Mouse (Mus musculus): Measurements from ENCODE around the gene Magi1. TPM values are rescaled to one million over a fixed set of nuclear protein-coding genes. Genes with fewer than 3 reads are reported as not detected.

The Magi1 gene
- polyA plus RNA-seq, 1 experiment from 2014 or later: 27.4 TPM

DNA sequence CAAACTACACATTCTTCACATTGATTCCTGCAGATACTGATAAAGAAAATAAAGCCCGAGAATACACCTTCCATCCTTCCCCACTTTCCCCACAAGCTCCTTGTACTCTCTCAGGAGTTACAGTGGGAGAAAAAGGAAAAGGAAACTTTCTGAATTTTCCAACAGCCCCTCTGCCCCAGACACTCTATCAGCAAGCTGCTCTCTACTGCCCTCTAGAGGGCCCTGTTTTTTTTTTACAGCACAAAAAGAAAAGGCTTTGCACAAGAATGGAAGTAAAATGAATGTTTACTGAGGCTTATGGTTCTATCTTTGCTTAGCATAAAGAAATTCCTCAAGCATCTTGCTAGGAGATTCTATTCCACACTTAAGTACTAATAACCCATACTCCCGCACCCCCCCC lies 243.6 kb downstream of the Magi1 start:
- H3K27ac ChIP-seq (ENCODE audit: low read depth, low read length): no peak overlapping the region
- ATAC-seq (ENCODE audit: low FRiP score) (no peak), DNase-seq (ENCODE audit: low spot score) (peak; percentile 81)
- no peak overlapping the region for H3K4me3 ChIP-seq (ENCODE audit: low read depth, low read length)
- H3K27me3 ChIP-seq (ENCODE audit: control insufficient read depth, insufficient read depth, low read length): no peaks in the 10 kb centered on the region
- 70% methylated on average over 2 of the region's 2 CpGs for WGBS
- H3K4me2 ChIP-seq (replicated peaks; ENCODE audit: low read depth, low read length): no peak overlapping the region
- no peaks in the 10 kb centered on the region for H3K9me3 ChIP-seq (ENCODE audit: control insufficient read depth, low read length)
- H3K4me1 ChIP-seq (replicated peaks; ENCODE audit: control insufficient read depth, insufficient read depth, low read length): no peaks in the 10 kb centered on the region
- no peak overlapping the region for H3K9ac ChIP-seq (ENCODE audit: low read depth, low read length)
- H3K36me3 ChIP-seq (ENCODE audit: control insufficient read depth, insufficient read depth, low read length): no peaks in the 10 kb centered on the region

DNA sequence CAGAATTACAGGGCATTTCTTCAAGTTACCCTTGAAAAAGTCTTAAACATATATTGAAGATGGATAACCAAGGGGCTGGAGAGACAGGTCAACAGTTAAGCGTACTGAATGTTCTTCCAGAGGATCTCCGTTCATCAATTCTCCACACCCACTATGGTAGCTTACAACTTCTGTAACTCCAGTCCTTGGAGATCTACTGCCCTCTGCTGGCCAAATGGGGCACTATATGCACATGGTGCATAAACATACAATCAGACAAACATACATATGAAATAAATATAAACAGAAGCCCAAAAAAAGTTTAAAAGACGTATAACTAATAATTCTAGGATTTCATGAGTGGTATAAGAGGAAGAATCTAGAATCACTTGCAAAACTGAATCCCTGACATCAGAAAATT lies 244.8 kb downstream of the Magi1 start:
- Histone ChIP-seq H3K27me3 (ENCODE audit: control insufficient read depth, insufficient read depth, low read length) (no peaks in the 10 kb centered on the region), H3K4me1 (replicated peaks; ENCODE audit: control insufficient read depth, insufficient read depth, low read length) (no peaks in the 10 kb centered on the region), H3K9me3 (ENCODE audit: control insufficient read depth, low read length) (no peaks in the 10 kb centered on the region), H3K4me2 (replicated peaks; ENCODE audit: low read depth, low read length) (no peak overlapping the region), H3K4me3 (ENCODE audit: low read depth, low read length) (no peak overlapping the region), H3K36me3 (ENCODE audit: control insufficient read depth, insufficient read depth, low read length) (no peaks in the 10 kb centered on the region), H3K27ac (ENCODE audit: low read depth, low read length) (no peak overlapping the region), H3K9ac (ENCODE audit: low read depth, low read length) (no peak overlapping the region)
- no peak for ATAC-seq (ENCODE audit: low FRiP score)
- 95% methylated on average over 3 of the region's 3 CpGs for whole genome bisulfite sequencing
- peak; percentile 21 for DNase-seq (ENCODE audit: low spot score)

DNA sequence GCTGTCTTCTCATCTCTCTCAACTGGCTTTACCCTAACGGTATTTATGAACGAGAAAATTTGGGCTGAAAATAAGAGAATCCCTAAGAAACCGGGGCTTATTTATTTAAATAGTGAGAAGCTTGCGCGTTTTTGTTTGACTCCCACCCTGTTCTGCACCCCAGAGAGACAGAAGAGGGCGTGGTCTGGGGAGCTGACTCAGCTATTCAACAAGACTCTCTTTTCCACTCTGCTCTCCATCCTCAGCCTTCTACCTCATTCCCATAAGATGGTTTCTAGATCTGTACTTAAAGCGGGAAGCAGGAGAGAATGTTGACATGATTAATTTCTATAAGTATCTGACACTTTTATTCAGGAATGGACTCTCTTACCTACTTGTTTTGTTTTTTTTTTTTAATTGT lies 247.2 kb downstream of the Magi1 start:
- H3K27ac ChIP-seq (ENCODE audit: low read depth, low read length): no peak overlapping the region
- WGBS: 59% methylated on average over 7 of the region's 7 CpGs
- ATAC-seq (ENCODE audit: low FRiP score): no peak

DNA sequence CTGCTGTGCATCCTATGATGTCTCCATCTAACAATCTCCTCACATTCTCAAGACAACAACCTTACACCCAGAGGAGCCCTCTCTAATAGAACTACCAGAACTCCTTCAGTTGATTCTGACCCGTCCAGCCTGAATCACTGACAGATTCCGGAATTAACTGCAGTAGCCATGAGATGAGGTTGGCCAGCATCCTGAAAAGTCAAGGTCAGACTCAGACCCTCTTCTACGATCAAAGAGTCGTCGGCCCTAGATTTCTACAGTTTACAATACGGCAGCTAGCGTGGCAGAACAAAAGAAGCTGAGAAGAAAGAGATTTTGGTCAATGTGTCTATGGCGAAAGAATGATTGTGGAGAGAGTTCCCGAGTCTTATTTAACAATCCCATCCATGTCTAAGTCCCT lies 257.4 kb downstream of the Magi1 start:
- H3K27me3 ChIP-seq (ENCODE audit: control insufficient read depth, insufficient read depth, low read length): no peaks in the 10 kb centered on the region

More for the DNA sequence above, 247.2 kb downstream of the Magi1 start:
- no peaks in the 10 kb centered on the region for H3K27me3 ChIP-seq (ENCODE audit: control insufficient read depth, insufficient read depth, low read length)
- H3K9ac ChIP-seq (ENCODE audit: low read depth, low read length): no peak overlapping the region
- no peak overlapping the region for H3K4me2 ChIP-seq (replicated peaks; ENCODE audit: low read depth, low read length)
- H3K9me3 ChIP-seq (ENCODE audit: control insufficient read depth, low read length): no peaks in the 10 kb centered on the region
- H3K36me3 ChIP-seq (ENCODE audit: control insufficient read depth, insufficient read depth, low read length): no peaks in the 10 kb centered on the region
- H3K4me1 ChIP-seq (replicated peaks; ENCODE audit: control insufficient read depth, insufficient read depth, low read length): no peaks in the 10 kb centered on the region
- no peak for DNase-seq (ENCODE audit: low spot score)
- no peak overlapping the region for H3K4me3 ChIP-seq (ENCODE audit: low read depth, low read length)

DNA sequence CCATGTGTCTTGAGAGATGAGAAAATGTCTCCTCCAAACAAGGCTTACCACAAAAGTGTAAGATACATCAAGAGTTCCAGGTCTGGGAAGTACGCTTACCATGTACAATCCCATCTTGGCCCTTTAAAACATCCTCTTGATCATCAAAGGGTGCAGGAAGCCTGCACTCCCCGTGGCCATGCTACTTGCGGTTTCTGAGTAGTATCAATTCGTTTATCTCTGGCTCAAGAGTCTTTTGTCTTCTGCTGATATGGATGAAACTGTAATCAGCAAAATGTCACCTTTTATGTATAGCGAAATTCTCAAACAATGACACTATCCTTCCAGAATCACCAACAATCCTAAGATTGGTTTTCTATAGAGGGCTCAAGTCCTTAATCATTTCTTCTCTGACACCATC lies 261.3 kb downstream of the Magi1 start:
- Histone ChIP-seq H3K4me1 (replicated peaks; ENCODE audit: control insufficient read depth, insufficient read depth, low read length) (no peaks in the 10 kb centered on the region), H3K36me3 (ENCODE audit: control insufficient read depth, insufficient read depth, low read length) (no peaks in the 10 kb centered on the region), H3K27me3 (ENCODE audit: control insufficient read depth, insufficient read depth, low read length) (no peaks in the 10 kb centered on the region), H3K27ac (ENCODE audit: low read depth, low read length) (no peak overlapping the region), H3K4me2 (replicated peaks; ENCODE audit: low read depth, low read length) (no peak overlapping the region), H3K9ac (ENCODE audit: low read depth, low read length) (no peak overlapping the region), H3K9me3 (ENCODE audit: control insufficient read depth, low read length) (no peaks in the 10 kb centered on the region), H3K4me3 (ENCODE audit: low read depth, low read length) (no peak overlapping the region)
- no peak for ATAC-seq (ENCODE audit: low FRiP score)
- DNase-seq (ENCODE audit: low spot score): no peak
- 92% methylated on average over 5 of the region's 5 CpGs for WGBS

More for the DNA sequence above, 257.4 kb downstream of the Magi1 start:
- H3K36me3 ChIP-seq (ENCODE audit: control insufficient read depth, insufficient read depth, low read length): no peaks in the 10 kb centered on the region
- no peak overlapping the region for H3K4me3 ChIP-seq (ENCODE audit: low read depth, low read length)
- no peak overlapping the region for H3K4me2 ChIP-seq (replicated peaks; ENCODE audit: low read depth, low read length)
- WGBS: 78% methylated on average over 9 of the region's 9 CpGs
- H3K9me3 ChIP-seq (ENCODE audit: control insufficient read depth, low read length): no peaks in the 10 kb centered on the region
- no peak overlapping the region for H3K9ac ChIP-seq (ENCODE audit: low read depth, low read length)
- ATAC-seq (ENCODE audit: low FRiP score) (no peak), DNase-seq (ENCODE audit: low spot score) (no peak)
- H3K4me1 ChIP-seq (replicated peaks; ENCODE audit: control insufficient read depth, insufficient read depth, low read length): no peaks in the 10 kb centered on the region
- H3K27ac ChIP-seq (ENCODE audit: low read depth, low read length): no peak overlapping the region

DNA sequence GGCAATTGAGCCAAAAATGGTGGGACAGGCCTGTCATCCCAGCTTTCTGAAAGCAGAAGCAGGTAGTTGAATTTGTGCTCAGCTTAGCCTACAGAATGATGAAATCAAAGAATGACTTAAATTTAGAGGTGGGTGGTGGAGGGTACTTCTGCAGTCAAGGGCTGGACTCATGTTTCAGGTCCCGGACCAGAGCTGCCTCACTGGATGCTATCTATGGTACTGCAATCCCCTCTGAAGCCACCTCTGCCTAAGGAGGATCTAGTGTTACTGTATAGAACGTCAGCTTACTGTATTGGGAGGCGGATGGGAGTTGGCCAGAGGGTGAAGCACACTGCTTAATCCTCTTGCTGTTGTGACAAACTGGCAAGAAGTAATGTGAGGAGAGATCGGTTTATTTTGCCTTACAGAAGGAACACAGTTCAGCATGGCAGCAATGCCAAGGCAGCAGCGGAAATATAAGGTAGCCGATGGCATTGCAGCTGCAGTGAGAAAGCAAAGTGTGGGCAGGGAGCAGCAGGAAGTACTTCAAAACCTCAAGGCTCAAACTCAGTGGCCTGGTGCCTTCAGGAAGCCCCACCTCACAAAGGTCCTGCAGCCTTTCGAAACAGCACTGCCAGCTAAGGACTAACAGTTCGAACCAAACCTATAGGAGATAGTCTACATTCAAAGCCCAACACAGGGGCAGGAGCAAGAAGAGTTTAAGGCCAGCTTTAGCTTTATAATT lies 262.3 kb downstream of the Magi1 start:
- Histone ChIP-seq H3K4me1 (replicated peaks; ENCODE audit: control insufficient read depth, insufficient read depth, low read length) (no peaks in the 10 kb centered on the region), H3K9me3 (ENCODE audit: control insufficient read depth, low read length) (no peaks in the 10 kb centered on the region), H3K4me2 (replicated peaks; ENCODE audit: low read depth, low read length) (no peak overlapping the region), H3K27me3 (ENCODE audit: control insufficient read depth, insufficient read depth, low read length) (no peaks in the 10 kb centered on the region), H3K27ac (ENCODE audit: low read depth, low read length) (no peak overlapping the region), H3K9ac (ENCODE audit: low read depth, low read length) (no peak overlapping the region), H3K36me3 (ENCODE audit: control insufficient read depth, insufficient read depth, low read length) (no peaks in the 10 kb centered on the region), H3K4me3 (ENCODE audit: low read depth, low read length) (no peak overlapping the region)
- no peak for DNase-seq (ENCODE audit: low spot score)
- 91% methylated on average over 8 of the region's 8 CpGs for WGBS
- no peak for ATAC-seq (ENCODE audit: low FRiP score)

DNA sequence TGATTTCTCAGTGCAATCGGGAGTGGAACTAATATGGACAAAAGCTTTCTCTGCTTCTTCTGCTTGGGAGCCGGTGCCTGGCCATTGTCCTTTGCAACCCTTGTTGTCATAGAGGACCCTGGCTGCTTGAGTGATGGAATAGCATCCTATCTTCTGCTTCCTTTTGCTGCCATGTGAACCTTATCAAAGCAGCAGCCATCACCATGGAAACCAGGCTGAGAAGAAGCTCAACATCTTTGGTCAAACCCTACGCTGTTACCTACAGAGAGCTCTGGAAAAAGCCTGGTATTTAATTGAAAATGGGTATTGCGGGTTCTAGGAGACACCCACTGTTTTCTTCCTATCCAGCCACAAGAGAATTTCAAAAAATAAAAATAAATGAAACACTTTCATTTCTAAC lies 263.2 kb downstream of the Magi1 start:
- no peaks in the 10 kb centered on the region for H3K36me3 ChIP-seq (ENCODE audit: control insufficient read depth, insufficient read depth, low read length)
- no peaks in the 10 kb centered on the region for H3K27me3 ChIP-seq (ENCODE audit: control insufficient read depth, insufficient read depth, low read length)
- H3K27ac ChIP-seq (ENCODE audit: low read depth, low read length): no peak overlapping the region
- H3K9ac ChIP-seq (ENCODE audit: low read depth, low read length): no peak overlapping the region
- H3K4me3 ChIP-seq (ENCODE audit: low read depth, low read length): no peak overlapping the region
- H3K4me1 ChIP-seq (replicated peaks; ENCODE audit: control insufficient read depth, insufficient read depth, low read length): no peaks in the 10 kb centered on the region
- no peak for ATAC-seq (ENCODE audit: low FRiP score)
- no peaks in the 10 kb centered on the region for H3K9me3 ChIP-seq (ENCODE audit: control insufficient read depth, low read length)
- no peak for DNase-seq (ENCODE audit: low spot score)
- no peak overlapping the region for H3K4me2 ChIP-seq (replicated peaks; ENCODE audit: low read depth, low read length)
- 44% methylated on average over 4 of the region's 4 CpGs for WGBS

DNA sequence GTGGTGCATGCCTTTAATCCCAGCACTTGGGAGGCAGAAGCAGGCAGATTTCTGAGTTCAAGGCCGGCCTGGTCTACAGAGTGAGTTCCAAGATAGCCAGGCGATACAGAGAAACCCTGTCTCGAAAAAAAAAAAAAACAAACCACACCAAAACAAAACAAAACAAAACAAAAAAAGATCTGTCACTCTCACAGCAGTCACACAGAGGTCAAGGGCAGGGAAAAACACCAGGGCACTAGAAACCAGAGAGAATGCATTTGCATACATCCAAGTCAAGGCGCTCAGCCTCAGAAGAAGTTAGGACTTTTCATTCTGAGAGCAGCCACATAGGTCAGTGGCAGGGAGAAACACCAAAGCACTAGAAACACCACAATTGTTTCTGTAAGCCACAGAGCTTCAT lies 263.8 kb downstream of the Magi1 start:
- H3K9ac ChIP-seq (ENCODE audit: low read depth, low read length): no peak overlapping the region
- DNase-seq (ENCODE audit: low spot score) (no peak), ATAC-seq (ENCODE audit: low FRiP score) (no peak)
- 77% methylated on average over 4 of the region's 4 CpGs for WGBS
- H3K4me2 ChIP-seq (replicated peaks; ENCODE audit: low read depth, low read length): no peak overlapping the region
- H3K9me3 ChIP-seq (ENCODE audit: control insufficient read depth, low read length): no peaks in the 10 kb centered on the region
- no peak overlapping the region for H3K27ac ChIP-seq (ENCODE audit: low read depth, low read length)
- H3K4me3 ChIP-seq (ENCODE audit: low read depth, low read length): no peak overlapping the region
- no peaks in the 10 kb centered on the region for H3K27me3 ChIP-seq (ENCODE audit: control insufficient read depth, insufficient read depth, low read length)
- H3K36me3 ChIP-seq (ENCODE audit: control insufficient read depth, insufficient read depth, low read length): no peaks in the 10 kb centered on the region
- no peaks in the 10 kb centered on the region for H3K4me1 ChIP-seq (replicated peaks; ENCODE audit: control insufficient read depth, insufficient read depth, low read length)

DNA sequence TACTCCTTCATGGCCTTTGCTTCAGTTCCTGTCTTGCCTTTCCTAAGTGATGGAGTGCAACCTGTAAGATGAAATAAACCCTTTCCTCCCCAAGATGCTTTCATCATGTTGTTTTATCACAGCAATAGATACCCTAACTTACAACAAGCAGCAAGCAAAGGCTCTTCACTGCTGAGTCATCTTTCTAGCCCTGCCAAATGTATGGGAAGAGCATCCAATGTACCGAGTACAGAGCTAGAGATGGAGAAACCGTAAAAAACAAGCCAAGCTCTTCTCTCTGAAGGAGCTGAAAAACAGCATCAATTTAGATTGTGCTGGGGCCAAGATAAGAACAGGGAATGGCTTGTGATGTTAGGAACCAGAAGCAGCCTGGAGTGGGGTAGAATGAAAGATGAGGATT lies 270.0 kb downstream of the Magi1 start:
- no peak overlapping the region for H3K4me2 ChIP-seq (replicated peaks; ENCODE audit: low read depth, low read length)
- no peak for DNase-seq (ENCODE audit: low spot score)
- H3K4me1 ChIP-seq (replicated peaks; ENCODE audit: control insufficient read depth, insufficient read depth, low read length): peaks cover 3% of the 10 kb centered on the region; the same call in 1 of the 2 replicates
- no peak overlapping the region for H3K9ac ChIP-seq (ENCODE audit: low read depth, low read length)
- H3K27me3 ChIP-seq (ENCODE audit: control insufficient read depth, insufficient read depth, low read length): no peaks in the 10 kb centered on the region
- H3K27ac ChIP-seq (ENCODE audit: low read depth, low read length): no peak overlapping the region
- H3K9me3 ChIP-seq (ENCODE audit: control insufficient read depth, low read length): no peaks in the 10 kb centered on the region
- 93% methylated on average over 2 of the region's 2 CpGs for WGBS
- no peaks in the 10 kb centered on the region for H3K36me3 ChIP-seq (ENCODE audit: control insufficient read depth, insufficient read depth, low read length)
- ATAC-seq (ENCODE audit: low FRiP score): no peak
- no peak overlapping the region for H3K4me3 ChIP-seq (ENCODE audit: low read depth, low read length)

All from hindbrain, embryonic 11.5 days (tissue).